Mouse (Mus musculus) heart, embryonic 12.5 days (tissue): ENCODE results near the gene H2-M10.3. TPM values are rescaled to one million over a fixed set of nuclear protein-coding genes. Genes with fewer than 3 reads are reported as not detected.
"Not testable (repeated sequence)": the region's sequence is repeated elsewhere in the genome, so short reads cannot be mapped to it uniquely, and the experiment has no call there.

Experiments
- ATAC-seq: fragments of 200-750 bp; cut with Nextera tagmentation; 2 replicates; pipeline ENCODE4 v1.8.0; 2017; ENCODE audit warnings: moderate TSS enrichment, moderate library complexity; ENCODE audit not compliant: insufficient number of reproducible peaks, low FRiP score
- H3K27ac ChIP-seq: fragments of 300-500 bp; sonication (generic); 2 replicates; pipeline ENCODE4 v1.5.1; 2016; ENCODE audit warnings: mild to moderate bottlenecking, moderate library complexity; ENCODE audit not compliant: poor library complexity, severe bottlenecking
- H3K27me3 ChIP-seq: fragments of 300-500 bp; sonication (generic); replicated peaks from 2 replicates; pipeline ENCODE4 v1.6.1; 2016; ENCODE audit warnings: mild to moderate bottlenecking, moderate library complexity
- H3K36me3 ChIP-seq: fragments of 300-500 bp; sonication (generic); 2 replicates; pipeline ENCODE4 v1.6.1; 2016; ENCODE audit warnings: mild to moderate bottlenecking, moderate library complexity
- H3K4me1 ChIP-seq: fragments of 300-500 bp; sonication (generic); replicated peaks from 2 replicates; pipeline ENCODE4 v1.6.1; 2016; ENCODE audit warnings: mild to moderate bottlenecking
- H3K4me2 ChIP-seq: fragments of 300-500 bp; sonication (generic); 2 replicates; pipeline ENCODE4 v1.6.1; 2016; ENCODE audit warnings: mild to moderate bottlenecking, moderate library complexity
- H3K4me3 ChIP-seq: fragments of 300-500 bp; sonication (generic); 2 replicates; pipeline ENCODE4 v1.5.1; 2016; ENCODE audit warnings: mild to moderate bottlenecking
- H3K9ac ChIP-seq: fragments of 300-500 bp; sonication (generic); 2 replicates; pipeline ENCODE4 v1.6.1; 2016; ENCODE audit warnings: mild to moderate bottlenecking, moderate library complexity
- H3K9me3 ChIP-seq: fragments of 300-500 bp; sonication (generic); replicated peaks from 2 replicates; pipeline ENCODE4 v1.6.1; 2016; ENCODE audit warnings: mild to moderate bottlenecking, moderate library complexity
- WGBS: fragments of 180-500 bp; shearing (Covaris S2); methylation state at CpG from one replicate; pipeline ENCODE4 v1.1.7; 2016; 5-methylcytosine and 5-hydroxymethylcytosine counted together
- polyA plus RNA-seq: library from polyadenylated mRNA; unstranded; fragments of >200 nt; fragmentation: Nextera tagmentation; extraction: Ambion mirVana; gene quantifications from 2 replicates; pipeline ENCODE4 v1.2.1, GENCODE M21; 2016

The H2-M10.3 gene
- not detected in 2 replicates for polyA plus RNA-seq

DNA sequence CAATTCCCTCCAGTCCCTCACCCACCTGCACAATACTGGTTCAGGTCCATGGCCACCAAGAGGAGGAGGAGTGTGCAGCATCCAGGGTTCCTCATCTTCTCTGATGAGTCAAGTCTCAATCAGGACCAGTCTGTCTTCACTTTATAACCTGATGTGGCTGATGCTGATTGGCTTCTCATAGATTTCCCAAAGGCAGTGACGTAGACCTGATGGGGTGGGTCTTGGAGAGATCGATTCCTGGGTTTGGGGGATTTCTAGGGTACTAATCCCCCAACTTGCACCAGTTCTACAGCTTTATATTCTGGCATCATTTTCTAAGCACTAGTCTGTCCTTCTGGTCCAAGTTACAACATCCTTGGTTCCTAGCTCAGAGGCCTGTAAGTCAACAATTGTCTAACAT is at the start of gene H2-M10.3:
H2-M10.3 (minus strand) TSS at position 101 of the 400 bp plus-strand sequence.
- H3K27me3 ChIP-seq, H3K4me1 ChIP-seq, ATAC-seq, H3K4me3 ChIP-seq, H3K9me3 ChIP-seq, H3K9ac ChIP-seq, H3K36me3 ChIP-seq, H3K27ac ChIP-seq, H3K4me2 ChIP-seq: not testable (repeated sequence)
- WGBS = 90% methylated on average over 2 of the region's 2 CpGs

DNA sequence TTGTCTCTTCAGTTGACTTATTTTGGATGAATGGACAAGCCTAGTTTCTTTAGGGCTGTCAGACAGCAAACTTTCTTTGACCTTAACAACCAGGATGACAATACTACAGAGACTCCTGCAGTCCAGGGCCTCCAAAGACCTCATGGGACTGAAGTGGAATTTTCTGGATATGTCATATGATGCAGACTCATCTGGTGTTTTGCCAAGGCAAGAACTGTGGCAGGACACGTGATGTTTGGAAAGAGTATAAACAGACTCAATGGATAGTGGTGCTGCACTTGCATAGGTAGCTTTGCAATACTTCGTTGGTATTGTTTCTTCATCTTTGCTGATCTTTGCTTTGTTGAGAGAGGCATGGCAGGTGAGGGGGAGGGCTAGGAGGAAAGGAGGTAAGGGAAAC is 49.2 kb upstream of the H2-M10.3 start:
- no peak for ATAC-seq
- Histone ChIP-seq H3K4me2 (no peak overlapping the region), H3K4me1 (no peaks in the 10 kb centered on the region), H3K27ac (no peak overlapping the region), H3K36me3 (no peaks in the 10 kb centered on the region), H3K9ac (no peak overlapping the region), H3K9me3 (peaks cover 15% of the 10 kb centered on the region; the same call in 1 of the 2 replicates), H3K27me3 (no peaks in the 10 kb centered on the region), H3K4me3 (no peak overlapping the region)
- 43% methylated on average over 2 of the region's 2 CpGs for WGBS

DNA sequence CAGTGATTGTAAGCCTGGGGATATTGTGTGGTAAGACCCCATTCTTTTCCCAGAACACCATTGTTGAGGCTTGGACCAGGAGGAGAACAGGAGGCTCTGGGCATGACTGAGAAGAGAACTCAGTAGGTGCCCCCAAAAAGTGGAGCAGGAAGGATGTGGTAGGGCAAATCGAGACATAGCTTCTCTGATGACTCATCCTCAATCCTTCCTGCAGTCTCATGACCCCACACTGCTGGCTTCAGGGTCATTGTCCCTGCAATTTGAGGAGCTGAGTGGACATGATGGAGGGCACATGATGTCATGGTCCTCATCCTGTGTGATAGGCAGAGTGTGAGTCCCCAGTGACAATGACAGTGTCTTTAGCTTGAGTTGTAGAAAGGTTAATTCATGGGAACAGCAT is 47.2 kb upstream of the H2-M10.3 start:
- Histone ChIP-seq H3K4me2 (no peak overlapping the region), H3K36me3 (no peaks in the 10 kb centered on the region), H3K9me3 (no peaks in the 10 kb centered on the region), H3K4me3 (no peak overlapping the region), H3K9ac (no peak overlapping the region), H3K27ac (no peak overlapping the region), H3K27me3 (no peaks in the 10 kb centered on the region), H3K4me1 (no peaks in the 10 kb centered on the region)
- ATAC-seq = no peak
- WGBS = 59% methylated on average over 1 of the region's 1 CpGs

DNA sequence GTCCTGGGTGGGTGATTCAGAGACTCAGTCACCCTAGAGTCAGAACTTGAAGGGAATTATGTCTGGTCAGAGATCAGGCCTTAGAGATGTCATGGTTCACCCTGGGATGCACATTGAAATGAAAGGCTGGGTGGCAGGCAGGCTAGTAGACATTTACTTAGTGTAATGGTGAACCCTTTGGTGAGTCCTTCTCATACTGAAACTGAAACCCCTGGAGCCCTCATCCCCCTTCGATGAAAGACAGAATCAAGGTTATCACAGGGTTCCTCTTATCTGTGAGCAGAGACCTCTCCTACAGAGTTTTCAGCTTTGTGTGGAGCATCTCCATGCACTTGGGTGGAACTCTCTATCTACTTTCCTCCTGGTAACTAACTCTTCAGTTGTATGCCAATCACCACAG is 46.1 kb upstream of the H2-M10.3 start:
- Histone ChIP-seq H3K9me3 (no peaks in the 10 kb centered on the region), H3K36me3 (no peaks in the 10 kb centered on the region), H3K27ac (no peak overlapping the region), H3K4me3 (no peak overlapping the region), H3K4me2 (no peak overlapping the region), H3K4me1 (no peaks in the 10 kb centered on the region), H3K27me3 (no peaks in the 10 kb centered on the region), H3K9ac (no peak overlapping the region)
- no peak for ATAC-seq
- WGBS = 74% methylated on average over 1 of the region's 1 CpGs

DNA sequence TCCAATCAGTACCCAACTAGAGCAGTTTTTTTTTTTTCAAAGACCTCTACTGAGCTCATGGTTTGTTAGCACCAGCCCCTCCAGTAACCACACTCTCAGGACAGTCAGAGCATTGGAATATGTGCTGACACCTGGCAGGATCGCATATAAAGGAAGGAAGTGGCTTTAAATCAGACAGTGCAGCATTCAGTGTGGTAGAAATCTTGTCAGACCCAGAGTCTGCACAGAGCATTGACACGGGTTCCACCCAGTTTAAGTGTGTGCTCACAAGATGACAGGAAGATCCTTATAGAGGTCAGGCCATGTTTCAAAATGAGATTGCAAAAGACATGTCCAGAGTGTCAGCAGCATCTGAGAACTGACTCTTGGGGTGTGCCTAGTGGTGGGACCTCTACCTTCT is 21.7 kb upstream of the H2-M10.3 start:
- ATAC-seq = no peak
- Histone ChIP-seq H3K27me3 (no peaks in the 10 kb centered on the region), H3K4me1 (no peaks in the 10 kb centered on the region), H3K36me3 (no peaks in the 10 kb centered on the region), H3K27ac (no peak overlapping the region), H3K9me3 (no peaks in the 10 kb centered on the region), H3K4me2 (no peak overlapping the region), H3K9ac (no peak overlapping the region), H3K4me3 (no peak overlapping the region)
- 65% methylated on average over 2 of the region's 2 CpGs for WGBS

DNA sequence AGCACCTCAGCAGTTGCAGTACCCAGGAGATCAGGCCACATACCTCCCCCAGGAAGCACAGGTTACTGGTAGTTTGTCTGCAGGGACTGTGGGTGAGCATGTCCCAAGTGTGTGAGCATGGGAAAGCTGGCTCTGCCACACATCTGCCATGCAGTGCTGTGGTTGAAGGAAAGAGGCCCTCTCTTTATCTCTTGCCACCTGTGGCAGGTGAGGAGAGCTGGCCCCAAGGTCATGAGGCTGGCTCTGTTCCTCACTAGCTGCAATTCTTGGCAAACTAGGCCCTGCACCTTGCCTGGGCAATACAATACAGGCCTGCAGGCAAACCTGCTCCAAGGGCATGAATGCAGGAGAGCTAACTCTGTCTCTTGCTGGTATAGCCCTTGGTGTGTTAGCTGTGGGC is 5.8 kb downstream of the H2-M10.3 start:
- H3K9me3 ChIP-seq, H3K36me3 ChIP-seq, H3K27ac ChIP-seq, H3K4me3 ChIP-seq, H3K4me1 ChIP-seq, H3K9ac ChIP-seq, H3K27me3 ChIP-seq, H3K4me2 ChIP-seq, ATAC-seq: not testable (repeated sequence)

DNA sequence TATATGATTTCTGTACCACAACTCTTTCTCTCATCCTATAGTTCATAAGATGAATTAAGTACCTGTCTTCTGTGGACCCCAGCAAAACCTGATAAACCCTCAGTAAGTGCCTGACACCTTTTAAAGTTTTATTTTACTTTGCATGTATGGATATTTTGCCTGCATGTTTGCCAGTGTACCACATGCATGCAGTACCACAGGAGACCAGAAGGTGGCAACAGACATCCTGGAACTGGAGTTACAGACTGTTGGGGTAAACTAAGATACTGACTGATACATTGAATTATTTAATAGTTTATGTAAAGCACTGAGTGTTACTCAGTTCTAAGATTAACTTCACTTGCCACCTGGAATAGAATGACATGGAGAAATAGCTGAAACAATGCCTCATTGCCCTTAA is 10.7 kb downstream of the H2-M10.3 start:
- H3K36me3 ChIP-seq, H3K9ac ChIP-seq, H3K9me3 ChIP-seq, H3K4me3 ChIP-seq, H3K4me2 ChIP-seq, H3K4me1 ChIP-seq, H3K27me3 ChIP-seq, ATAC-seq, H3K27ac ChIP-seq: not testable (repeated sequence)

DNA sequence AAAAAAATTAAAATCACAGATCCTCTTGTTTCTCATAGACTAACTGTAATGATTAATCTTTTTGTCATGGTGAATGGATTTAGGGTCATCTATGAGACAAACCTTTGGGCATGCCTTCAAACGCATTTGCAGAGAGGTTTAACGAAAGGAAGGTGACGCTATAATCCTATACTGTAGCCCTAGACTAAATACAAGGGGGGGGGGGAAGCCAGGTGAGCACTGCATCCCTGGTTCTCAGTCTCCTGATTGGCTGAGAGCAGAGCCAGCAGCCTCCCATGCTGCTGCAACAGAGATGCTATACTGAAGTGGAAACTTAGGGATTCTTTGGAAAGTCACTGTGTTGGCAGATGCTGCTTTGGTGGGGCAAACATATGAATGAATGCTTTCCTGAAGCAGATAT is 12.5 kb downstream of the H2-M10.3 start:
- Histone ChIP-seq H3K9me3 (no peaks in the 10 kb centered on the region), H3K9ac (no peak overlapping the region), H3K36me3 (no peaks in the 10 kb centered on the region), H3K4me1 (no peaks in the 10 kb centered on the region), H3K27me3 (no peaks in the 10 kb centered on the region), H3K27ac (no peak overlapping the region), H3K4me3 (no peak overlapping the region), H3K4me2 (no peak overlapping the region)
- WGBS = 39% methylated on average over 3 of the region's 3 CpGs
- ATAC-seq = no peak

DNA sequence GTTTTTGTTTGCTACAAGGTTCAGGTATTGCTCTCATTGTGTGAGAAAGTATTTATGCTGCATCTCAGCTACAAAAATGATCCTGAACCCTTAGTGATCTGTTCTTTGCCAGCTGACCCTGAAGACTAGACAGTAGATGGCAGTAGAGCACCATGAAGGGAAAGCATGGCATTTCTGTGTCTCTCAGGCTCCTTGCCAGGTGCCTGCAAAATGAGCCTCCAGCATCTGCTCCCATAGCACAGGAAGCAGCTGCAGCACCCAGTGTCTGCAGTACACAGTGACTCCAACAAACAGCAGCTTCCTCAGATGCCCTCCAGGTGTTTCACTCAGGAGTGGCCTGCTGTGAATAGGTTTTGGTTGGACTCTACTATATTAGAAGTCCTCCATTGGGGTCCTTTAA is 12.9 kb downstream of the H2-M10.3 start:
- not testable (repeated sequence) for H3K4me1 ChIP-seq, H3K4me2 ChIP-seq, H3K27me3 ChIP-seq, ATAC-seq, H3K27ac ChIP-seq, H3K9me3 ChIP-seq, H3K9ac ChIP-seq, H3K4me3 ChIP-seq, H3K36me3 ChIP-seq

DNA sequence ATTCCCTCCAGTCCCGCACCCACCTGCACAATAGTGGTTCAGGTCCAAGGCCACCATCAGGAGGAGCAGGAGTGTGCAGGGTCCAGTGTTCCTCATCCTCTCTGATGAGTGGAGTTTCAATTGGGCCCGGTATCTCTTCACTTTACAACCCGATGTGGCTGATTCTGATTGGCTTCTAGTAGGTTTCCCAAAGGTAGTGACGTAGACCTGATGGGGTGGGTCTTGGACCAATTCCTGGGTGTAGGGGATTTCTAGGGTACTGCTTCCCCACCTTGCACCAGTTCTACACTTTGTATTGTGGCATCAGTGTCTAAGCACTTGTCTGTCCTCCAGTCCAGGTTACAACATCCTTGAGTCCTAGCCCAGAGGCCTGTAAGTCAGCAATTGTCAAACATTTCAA is 42.2 kb downstream of the H2-M10.3 start, which contains the start of gene H2-M10.1:
H2-M10.1 (minus strand) TSS at position 101 of the 400 bp plus-strand sequence.
- Histone ChIP-seq H3K27me3 (no peaks in the 10 kb centered on the region), H3K4me3 (no peak within 1 kb of the TSS), H3K36me3 (no peaks in the 10 kb centered on the region), H3K4me1 (no peaks in the 10 kb centered on the region), H3K4me2 (no peak within 1 kb of the TSS), H3K9ac (no peak within 1 kb of the TSS), H3K27ac (no peak within 1 kb of the TSS), H3K9me3 (no peaks in the 10 kb centered on the region)
- ATAC-seq = no peak
- 74% methylated on average over 4 of the region's 4 CpGs for WGBS

DNA sequence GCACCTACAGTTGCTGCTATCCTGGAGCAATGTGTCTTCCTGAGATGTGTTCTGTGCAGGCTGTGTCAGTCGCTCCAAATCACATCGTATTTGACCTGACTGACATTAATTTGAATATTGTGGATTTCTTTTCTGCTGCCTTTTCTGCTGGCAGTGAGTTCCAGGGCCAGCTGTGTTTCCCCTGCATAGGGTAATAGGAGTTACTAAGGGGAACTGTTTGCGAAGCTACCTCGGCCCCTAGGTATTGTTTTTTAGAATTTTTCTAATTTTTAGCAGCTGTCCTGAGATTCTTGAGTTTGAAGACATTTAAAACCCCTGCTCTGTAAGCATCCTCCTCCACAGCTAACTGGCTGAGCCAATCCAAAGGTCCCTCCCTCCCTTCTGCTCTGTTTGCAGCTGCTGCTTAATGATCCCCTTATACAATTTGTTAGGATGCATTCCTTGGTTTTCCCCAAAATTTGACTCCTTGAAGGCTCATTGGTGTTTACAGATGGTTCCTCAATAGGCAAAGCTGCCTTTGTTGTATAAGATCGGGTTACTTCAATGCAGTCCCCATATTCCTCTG is 52.4 kb downstream of the H2-M10.3 start:
- Histone ChIP-seq H3K9me3 (no peaks in the 10 kb centered on the region), H3K4me3 (peak overlapping the region; percentile 55), H3K9ac (no peak overlapping the region), H3K4me2 (peak overlapping the region; percentile 78), H3K36me3 (no peaks in the 10 kb centered on the region), H3K27me3 (peaks cover 23% of the 10 kb centered on the region), H3K27ac (no peak overlapping the region), H3K4me1 (no peaks in the 10 kb centered on the region)
- no peak for ATAC-seq
- WGBS = 40% methylated on average over 5 of the region's 5 CpGs

DNA sequence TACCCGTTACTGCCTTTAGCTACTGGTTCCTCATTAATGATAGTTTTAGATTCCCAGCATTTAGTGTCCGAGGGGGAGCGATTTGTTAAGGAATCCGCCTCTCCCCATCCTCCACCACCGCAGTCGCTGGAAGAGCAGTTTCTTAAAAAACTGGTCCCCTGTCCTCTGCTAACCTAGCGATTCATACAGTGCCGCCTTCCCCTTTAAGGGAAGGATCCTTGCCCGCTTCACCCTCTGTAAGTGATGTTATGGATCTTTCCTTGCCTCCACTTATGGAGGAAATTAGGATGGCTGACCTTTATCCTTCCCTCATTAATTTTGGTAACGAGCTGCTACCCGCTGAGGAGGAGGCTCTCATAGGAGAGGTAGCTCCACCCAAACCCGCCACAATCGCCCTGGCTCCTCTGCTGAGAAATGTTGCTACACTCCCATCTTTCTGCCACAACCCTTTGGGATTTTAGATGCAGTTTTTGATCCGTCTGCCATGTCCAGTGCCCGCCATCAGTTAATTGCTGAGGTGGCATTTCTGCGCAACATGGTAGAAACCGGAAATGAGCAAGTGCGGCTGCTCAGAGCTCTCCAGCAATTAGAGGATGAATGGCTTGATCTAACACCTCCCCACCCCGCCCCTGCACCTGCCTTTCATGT is 53.1 kb downstream of the H2-M10.3 start:
- Histone ChIP-seq H3K9me3 (no peaks in the 10 kb centered on the region), H3K27ac (no peak overlapping the region), H3K36me3 (no peaks in the 10 kb centered on the region), H3K4me1 (no peaks in the 10 kb centered on the region), H3K4me3 (peak overlapping the region; percentile 55), H3K9ac (peak overlapping the region; percentile 52; the same call in 1 of the 2 replicates), H3K4me2 (peak overlapping the region; percentile 78), H3K27me3 (peaks cover 23% of the 10 kb centered on the region)
- no peak; the same call in 1 of the 2 replicates for ATAC-seq
- under 1% methylated on average over 19 of the region's 19 CpGs for WGBS
